ENCODE assay signal across 8 mouse cellular contexts in the genomic region with DNA sequence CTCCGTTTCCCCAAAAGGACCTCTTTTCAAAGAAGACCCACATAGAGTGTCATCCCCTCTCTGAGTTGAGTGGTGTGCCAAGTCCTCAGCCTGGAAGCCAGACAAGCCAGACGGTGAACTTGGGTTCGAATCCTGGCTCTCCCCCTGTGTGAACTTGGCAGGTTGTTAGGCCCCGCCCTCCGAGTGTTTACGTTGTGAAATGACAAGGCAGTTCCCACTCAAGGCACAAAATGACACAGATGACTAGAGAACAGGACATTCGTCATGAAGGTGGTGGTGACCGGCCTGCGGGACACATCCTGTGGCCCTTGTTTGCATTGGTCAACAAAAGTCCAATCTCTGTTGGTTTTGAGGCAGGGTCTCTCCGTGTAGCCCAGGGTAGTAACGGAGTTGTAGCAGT. TPM values are rescaled to one million over a fixed set of nuclear protein-coding genes. Genes with fewer than 3 reads are reported as not detected.
A peak's percentile ranks its signal among the peaks of the same experiment; 100 is the strongest.
DNase-seq lines count a peak whose midpoint lies in the region; ATAC-seq lines count a peak whose summit lies in the region.

No protein-coding gene starts in this region.

- 86% methylated on average over 11 of the region's 11 CpGs for WGBS in hindbrain, embryonic 10.5 days
- 90% methylated on average over 11 of the region's 11 CpGs for WGBS in hindbrain, embryonic 14.5 days
- 90% methylated on average over 11 of the region's 11 CpGs for WGBS in embryonic facial prominence, embryonic 10.5 days
- 81% methylated on average over 11 of the region's 11 CpGs for WGBS in intestine, embryonic 14.5 days
- WGBS in midbrain, embryonic 16.5 days = 88% methylated on average over 11 of the region's 11 CpGs

- H3K4me1 ChIP-seq in hindbrain, embryonic 10.5 days (replicated peaks) = peaks cover 91% of the 10 kb centered on the region
- H3K4me1 ChIP-seq in hindbrain, embryonic 14.5 days (replicated peaks; ENCODE audit: control insufficient read depth, insufficient read depth, low read length) = peaks cover 52% of the 10 kb centered on the region
- peaks cover 96% of the 10 kb centered on the region for H3K4me1 ChIP-seq in embryonic facial prominence, embryonic 10.5 days
- peaks cover 88% of the 10 kb centered on the region for H3K4me1 ChIP-seq in intestine, embryonic 14.5 days (replicated peaks; ENCODE audit: control insufficient read depth, insufficient read depth, low read length)
- H3K4me1 ChIP-seq in midbrain, embryonic 16.5 days (ENCODE audit: control insufficient read depth, insufficient read depth, low read length) = peaks cover 36% of the 10 kb centered on the region

- no peak overlapping the region for H3K9ac ChIP-seq in hindbrain, embryonic 14.5 days
- H3K9ac ChIP-seq in intestine, embryonic 14.5 days (ENCODE audit: low read length) = no peak overlapping the region
- no peak overlapping the region for H3K9ac ChIP-seq in midbrain, embryonic 16.5 days (ENCODE audit: low read depth, low read length)

- no peaks in the 10 kb centered on the region for H3K9me3 ChIP-seq in hindbrain, embryonic 10.5 days
- no peaks in the 10 kb centered on the region for H3K9me3 ChIP-seq in hindbrain, embryonic 14.5 days (ENCODE audit: control insufficient read depth, low read length)
- H3K9me3 ChIP-seq in embryonic facial prominence, embryonic 10.5 days = no peaks in the 10 kb centered on the region
- H3K9me3 ChIP-seq in intestine, embryonic 14.5 days (ENCODE audit: control insufficient read depth, low read length) = no peaks in the 10 kb centered on the region
- H3K9me3 ChIP-seq in midbrain, embryonic 16.5 days (replicated peaks; ENCODE audit: control insufficient read depth, low read length, poor library complexity, severe bottlenecking) = no peaks in the 10 kb centered on the region

- H3K27ac ChIP-seq in hindbrain, embryonic 10.5 days = peak overlapping the region; percentile 93
- H3K27ac ChIP-seq in hindbrain, embryonic 14.5 days = no peak overlapping the region
- peak overlapping the region; percentile 86 for H3K27ac ChIP-seq in embryonic facial prominence, embryonic 10.5 days (replicated peaks)
- peak overlapping the region; percentile 89; the same call in 1 of the 2 replicates for H3K27ac ChIP-seq in intestine, embryonic 14.5 days (ENCODE audit: low read depth)
- H3K27ac ChIP-seq in midbrain, embryonic 16.5 days (ENCODE audit: low read length) = peak overlapping the region; percentile 68; the same call in 1 of the 2 replicates

- peaks cover 17% of the 10 kb centered on the region for H3K36me3 ChIP-seq in hindbrain, embryonic 10.5 days
- no peaks in the 10 kb centered on the region for H3K36me3 ChIP-seq in hindbrain, embryonic 14.5 days (replicated peaks; ENCODE audit: control insufficient read depth, insufficient read depth)
- H3K36me3 ChIP-seq in embryonic facial prominence, embryonic 10.5 days (replicated peaks) = peaks cover 22% of the 10 kb centered on the region
- H3K36me3 ChIP-seq in intestine, embryonic 14.5 days (ENCODE audit: control insufficient read depth, insufficient read depth, low read length) = peaks cover 12% of the 10 kb centered on the region; the same call in 1 of the 2 replicates
- no peaks in the 10 kb centered on the region for H3K36me3 ChIP-seq in midbrain, embryonic 16.5 days (ENCODE audit: control insufficient read depth, insufficient read depth, low read length)

- DNase-seq in hindbrain, embryonic 10.5 days (ENCODE audit: low spot score) = no peak
- DNase-seq in hindbrain, embryonic 14.5 days (ENCODE audit: low spot score) = no peak
- DNase-seq in embryonic facial prominence, embryonic 10.5 days (ENCODE audit: low spot score) = no peak
- DNase-seq in intestine, embryonic 14.5 days (ENCODE audit: low spot score) = no peak
- no peak for DNase-seq in adrenal gland, postnatal 14 days
- no peak for DNase-seq in urinary bladder, postnatal 25 days (ENCODE audit: low spot score)
- no peak for DNase-seq in layer of hippocampus, postnatal 25 days (ENCODE audit: extremely low spot score in 1 of 2, low spot score in 1 of 2)

- no peak overlapping the region for H3K4me3 ChIP-seq in hindbrain, embryonic 10.5 days
- H3K4me3 ChIP-seq in hindbrain, embryonic 14.5 days (replicated peaks; ENCODE audit: low read length) = no peak overlapping the region
- no peak overlapping the region for H3K4me3 ChIP-seq in embryonic facial prominence, embryonic 10.5 days
- H3K4me3 ChIP-seq in intestine, embryonic 14.5 days (ENCODE audit: low read depth, low read length) = no peak overlapping the region
- no peak overlapping the region for H3K4me3 ChIP-seq in midbrain, embryonic 16.5 days (ENCODE audit: low read depth, low read length)

- H3K4me2 ChIP-seq in hindbrain, embryonic 14.5 days (replicated peaks) = no peak overlapping the region
- H3K4me2 ChIP-seq in intestine, embryonic 14.5 days (ENCODE audit: low read length) = no peak overlapping the region
- H3K4me2 ChIP-seq in midbrain, embryonic 16.5 days (ENCODE audit: low read length) = no peak overlapping the region

- no peaks in the 10 kb centered on the region for H3K27me3 ChIP-seq in hindbrain, embryonic 10.5 days (ENCODE audit: insufficient read depth, poor library complexity, severe bottlenecking)
- H3K27me3 ChIP-seq in hindbrain, embryonic 14.5 days (ENCODE audit: control insufficient read depth, insufficient read depth, low read length) = no peaks in the 10 kb centered on the region
- H3K27me3 ChIP-seq in embryonic facial prominence, embryonic 10.5 days (replicated peaks; ENCODE audit: low read depth, poor library complexity, severe bottlenecking) = no peaks in the 10 kb centered on the region
- no peaks in the 10 kb centered on the region for H3K27me3 ChIP-seq in intestine, embryonic 14.5 days (replicated peaks; ENCODE audit: control insufficient read depth, insufficient read depth, low read length)
- no peaks in the 10 kb centered on the region for H3K27me3 ChIP-seq in midbrain, embryonic 16.5 days (ENCODE audit: control insufficient read depth, insufficient read depth, low read depth, low read length)

- ATAC-seq in hindbrain, embryonic 14.5 days (ENCODE audit: low FRiP score) = no peak
- ATAC-seq in intestine, embryonic 14.5 days (replicated peaks; ENCODE audit: low FRiP score, low TSS enrichment, low read depth) = no peak
- ATAC-seq in midbrain, embryonic 16.5 days = no peak

RNA-seq across cellular contexts. Expression of gene Klf3, which starts 6.7 kb away (rescaled TPM):
- polyA plus RNA-seq in hindbrain, embryonic 10.5 days (2016; fragmentation: Nextera tagmentation; extraction: Ambion mirVana) = 57.1 and 58.7 TPM in 2 replicates
- 24.3 and 25.8 TPM in 2 replicates for polyA plus RNA-seq in hindbrain, embryonic 14.5 days (2014; fragmentation: Nextera tagmentation; extraction: Ambion mirVana)
- 55.0 and 55.2 TPM in 2 replicates for polyA plus RNA-seq in embryonic facial prominence, embryonic 10.5 days (2016; fragmentation: Nextera tagmentation; extraction: Ambion mirVana)
- 75.2 and 88.0 TPM in 2 replicates for polyA plus RNA-seq in intestine, embryonic 14.5 days (2014; fragmentation: Nextera tagmentation; extraction: Ambion mirVana)
- polyA plus RNA-seq in midbrain, embryonic 16.5 days (2015; fragmentation: Nextera tagmentation; extraction: Ambion mirVana) = 19.1 and 25.1 TPM in 2 replicates
- total RNA-seq in adrenal gland, postnatal 14 days (2021) = 73.5 and 74.1 TPM in 2 replicates
- 10 to 100 TPM; 50.0 to 56.1 TPM for total RNA-seq in layer of hippocampus, postnatal 25 days (2021)
